Mouse (Mus musculus) heart, postnatal 0 days (tissue): ENCODE measurements around the gene Kmt5b. TPM values are rescaled to one million over a fixed set of nuclear protein-coding genes. Genes with fewer than 3 reads are reported as not detected.

Experiments
- ATAC-seq: fragments of 200-750 bp; cut with Nextera tagmentation; 2 replicates; pipeline ENCODE4 v1.8.0; 2017; ENCODE audit warnings: low read depth, moderate number of reproducible peaks, moderate library complexity; ENCODE audit not compliant: insufficient read depth
- DNase-seq: peaks from one replicate; pipeline ENCODE4 v3.0.0-alpha.2; 2016; ENCODE audit warnings: low spot score
- H3K27ac ChIP-seq: fragments of 300-500 bp; sonication (generic); 2 replicates; pipeline ENCODE4 v1.5.1; 2014; ENCODE audit warnings: low read depth, mild to moderate bottlenecking
- H3K27me3 ChIP-seq: fragments of 300-500 bp; sonication (generic); 2 replicates; pipeline ENCODE4 v1.6.1; 2014; ENCODE audit warnings: low read length, mixed read lengths; ENCODE audit not compliant: control insufficient read depth, insufficient read depth
- H3K36me3 ChIP-seq: fragments of 300-500 bp; sonication (generic); replicated peaks from 2 replicates; pipeline ENCODE4 v1.6.1; 2014; ENCODE audit warnings: low read length, mixed read lengths; ENCODE audit not compliant: control insufficient read depth, insufficient read depth
- H3K4me1 ChIP-seq: fragments of 300-500 bp; sonication (generic); 2 replicates; pipeline ENCODE4 v1.6.1; 2014; ENCODE audit warnings: antibody characterized with exemption; ENCODE audit not compliant: control insufficient read depth, insufficient read depth
- H3K4me2 ChIP-seq: fragments of 300-500 bp; sonication (generic); 2 replicates; pipeline ENCODE4 v1.6.1; 2014; ENCODE audit warnings: low read depth, mild to moderate bottlenecking, low read length, moderate library complexity
- H3K4me3 ChIP-seq: fragments of 300-500 bp; sonication (generic); 2 replicates; pipeline ENCODE4 v1.5.1; 2014; ENCODE audit warnings: low read depth, low read length
- H3K9ac ChIP-seq: fragments of 300-500 bp; sonication (generic); replicated peaks from 2 replicates; pipeline ENCODE4 v1.6.1; 2014; ENCODE audit warnings: low read depth, low read length, mixed read lengths
- H3K9me3 ChIP-seq: fragments of 300-500 bp; sonication (generic); replicated peaks from 2 replicates; pipeline ENCODE4 v1.6.1; 2016; ENCODE audit warnings: low read length; ENCODE audit not compliant: control insufficient read depth
- CTCF ChIP-seq: IDR thresholded peaks from 2 replicates; pipeline ENCODE4 v1.5.1; 2016; ENCODE audit warnings: antibody characterized with exemption, control low read depth, low read depth
- EP300 ChIP-seq: IDR thresholded peaks from 2 replicates; pipeline ENCODE4 v1.6.1; 2016; ENCODE audit warnings: antibody characterized with exemption, low read depth
- WGBS: fragments of 180-500 bp; shearing (Covaris S2); extraction: QIAGEN DNeasy Blood & Tissue Kit; methylation state at CpG from one replicate; pipeline ENCODE4 v1.1.7; 2014; 5-methylcytosine and 5-hydroxymethylcytosine counted together
- polyA plus RNA-seq: library from polyadenylated mRNA; unstranded; fragments of >200 nt; fragmentation: Nextera tagmentation; extraction: Ambion mirVana; gene quantifications from 2 replicates; pipeline ENCODE4 v1.2.1, GENCODE M21; 2015
- total RNA-seq: library from RNA; depleted of rRNA; stranded (reverse); fragments of >200 nt; gene quantifications from 2 replicates; pipeline ENCODE4 v1.2.3, GENCODE M21; 2014; ENCODE audit warnings: low replicate concordance

Gene Kmt5b
- total and polyA plus RNA-seq, 2 experiments from 2014 or later: 16.2 to 27.9 TPM

DNA sequence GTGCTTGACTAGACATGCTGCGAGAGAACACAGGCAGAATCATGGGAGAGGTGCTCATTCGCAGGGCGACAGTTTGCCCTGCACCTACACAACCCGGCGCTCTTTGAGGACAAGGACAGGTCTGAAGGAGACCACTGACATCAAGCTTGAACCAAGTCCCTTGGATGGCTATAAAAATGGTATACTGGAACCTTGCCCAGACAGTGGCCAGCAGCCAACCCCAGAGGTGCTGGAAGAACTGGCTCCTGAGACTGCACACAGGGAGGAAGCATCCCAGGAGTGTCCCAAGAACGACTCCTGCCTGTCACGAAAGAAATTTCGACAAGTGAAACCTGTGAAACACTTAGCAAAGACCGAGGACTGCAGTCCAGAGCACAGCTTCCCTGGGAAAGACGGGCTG, 47.2 kb downstream of the Kmt5b start:
- no peaks in the 10 kb centered on the region for H3K27me3 ChIP-seq
- H3K9me3 ChIP-seq: no peaks in the 10 kb centered on the region
- no peak overlapping the region for H3K27ac ChIP-seq
- ATAC-seq (peak; percentile 36; the same call in 1 of the 2 replicates), DNase-seq (no peak)
- H3K4me1 ChIP-seq: no peaks in the 10 kb centered on the region; the same call in 1 of the 2 replicates
- H3K36me3 ChIP-seq: peaks cover 54% of the 10 kb centered on the region
- no peak overlapping the region for H3K4me3 ChIP-seq
- no peak overlapping the region for H3K9ac ChIP-seq
- H3K4me2 ChIP-seq: no peak overlapping the region
- WGBS: 53% methylated on average over 10 of the region's 10 CpGs
- TF ChIP-seq EP300: no peak

DNA sequence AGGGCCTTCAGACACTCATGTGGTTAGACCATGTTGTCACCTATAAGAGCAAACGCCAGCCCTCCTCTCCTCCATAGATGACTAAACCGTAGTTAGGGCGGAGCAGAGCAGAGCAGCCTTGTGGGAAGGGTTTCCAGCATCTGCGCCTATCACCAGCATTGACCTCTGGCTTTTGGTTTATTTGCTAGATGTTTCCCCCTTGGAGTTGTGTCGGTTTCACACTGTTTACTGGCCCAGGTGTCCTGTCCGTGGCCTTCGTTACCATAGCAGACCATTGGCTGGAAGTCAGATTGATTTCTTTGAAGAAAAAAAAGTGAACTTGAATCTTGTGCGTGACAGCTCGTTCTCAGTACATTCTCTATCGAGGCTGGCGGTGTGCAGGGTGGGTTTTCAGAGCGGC, 48.6 kb downstream of the Kmt5b start:
- DNase-seq (no peak), ATAC-seq (no peak)
- Histone ChIP-seq H3K36me3 (peaks cover 41% of the 10 kb centered on the region), H3K9me3 (no peaks in the 10 kb centered on the region), H3K27ac (no peak overlapping the region), H3K27me3 (no peaks in the 10 kb centered on the region), H3K9ac (no peak overlapping the region), H3K4me1 (no peaks in the 10 kb centered on the region; the same call in 1 of the 2 replicates), H3K4me3 (no peak overlapping the region), H3K4me2 (no peak overlapping the region)
- 87% methylated on average over 12 of the region's 12 CpGs for WGBS
- TF ChIP-seq CTCF (no peak), EP300 (no peak)

DNA sequence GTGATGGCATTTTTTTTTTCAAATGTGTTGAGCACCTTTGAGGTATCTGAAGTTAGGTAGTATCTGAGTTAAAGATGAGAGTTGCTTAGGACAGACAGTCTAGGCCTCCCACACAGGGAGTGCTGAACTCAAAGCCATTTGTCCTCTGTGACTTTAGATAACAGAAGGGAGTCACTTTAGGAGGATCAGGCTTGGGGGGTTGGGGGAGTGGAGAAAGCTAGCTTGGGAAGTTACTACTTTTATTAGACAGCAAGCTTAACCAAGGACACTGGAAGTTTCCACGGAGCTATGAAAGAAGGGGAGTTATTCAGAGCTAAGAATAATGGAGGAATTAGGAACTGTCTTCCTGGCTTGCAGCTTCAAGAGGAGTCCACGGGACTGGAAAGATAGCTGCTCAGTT, 51.9 kb downstream of the Kmt5b start:
- Histone ChIP-seq H3K4me1 (no peaks in the 10 kb centered on the region; the same call in 1 of the 2 replicates), H3K27ac (no peak overlapping the region), H3K9ac (no peak overlapping the region), H3K4me2 (no peak overlapping the region), H3K9me3 (no peaks in the 10 kb centered on the region), H3K36me3 (peaks cover 36% of the 10 kb centered on the region), H3K27me3 (no peaks in the 10 kb centered on the region), H3K4me3 (no peak overlapping the region)
- no peak for ATAC-seq
- TF ChIP-seq EP300 (no peak), CTCF (no peak)
- WGBS: 53% methylated on average over 2 of the region's 2 CpGs
- DNase-seq: no peak

DNA sequence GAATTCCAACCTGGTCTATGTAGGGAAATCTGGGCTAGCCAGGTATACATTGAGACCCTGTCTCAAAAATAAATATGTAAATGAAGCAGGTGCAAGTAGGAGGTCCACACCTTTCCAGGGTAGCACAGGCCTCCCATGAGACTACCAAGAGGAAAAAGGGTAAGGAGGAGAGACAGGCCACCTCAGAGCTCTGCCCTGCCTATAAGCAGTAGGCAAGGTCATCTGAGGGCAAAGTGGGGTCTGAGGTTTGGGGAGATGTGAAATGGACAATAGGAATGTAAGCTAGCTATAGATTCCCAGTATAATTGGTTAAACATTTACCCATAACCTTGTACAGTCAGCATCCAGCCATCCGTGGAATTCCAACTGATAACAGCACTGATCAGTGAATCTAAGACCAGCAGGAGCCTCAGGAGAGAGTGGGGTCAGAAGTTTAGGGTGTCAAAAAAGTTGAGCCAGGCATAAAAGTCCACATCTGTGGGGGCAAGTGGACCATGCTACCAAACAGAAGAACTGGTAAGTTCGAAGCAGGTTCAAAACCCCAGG, 52.8 kb downstream of the Kmt5b start:
- Histone ChIP-seq H3K9me3 (no peaks in the 10 kb centered on the region), H3K4me3 (no peak overlapping the region), H3K36me3 (peaks cover 27% of the 10 kb centered on the region), H3K27ac (no peak overlapping the region), H3K9ac (no peak overlapping the region), H3K4me2 (no peak overlapping the region), H3K4me1 (no peaks in the 10 kb centered on the region; the same call in 1 of the 2 replicates), H3K27me3 (no peaks in the 10 kb centered on the region)
- DNase-seq (no peak), ATAC-seq (no peak)
- no peak for TF ChIP-seq CTCF
- TF ChIP-seq EP300: no peak
- 54% methylated on average over 2 of the region's 2 CpGs for WGBS

DNA sequence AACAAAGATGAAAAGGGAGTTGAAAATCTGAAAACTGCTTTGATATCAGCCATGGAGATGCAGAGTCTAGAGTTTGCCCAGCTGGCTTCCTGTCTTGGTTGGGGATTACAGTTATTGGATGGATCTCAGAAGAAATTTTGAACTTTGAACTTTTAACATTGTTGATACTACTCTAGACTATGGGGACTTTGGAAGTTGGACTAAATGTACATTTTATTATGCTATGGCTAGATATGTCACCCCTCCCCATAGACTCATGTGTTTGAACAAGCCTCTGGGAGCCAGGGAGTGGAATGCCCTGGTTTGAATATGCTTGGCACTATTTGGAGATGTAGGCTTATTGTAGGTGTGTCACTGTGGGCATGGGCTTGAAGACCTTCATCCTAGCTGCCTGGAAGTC, 57.8 kb downstream of the Kmt5b start:
- TF ChIP-seq CTCF: no peak
- no peak for TF ChIP-seq EP300
- Histone ChIP-seq H3K9ac (no peak overlapping the region), H3K9me3 (no peaks in the 10 kb centered on the region), H3K27ac (no peak overlapping the region), H3K36me3 (no peaks in the 10 kb centered on the region), H3K27me3 (no peaks in the 10 kb centered on the region), H3K4me1 (no peaks in the 10 kb centered on the region), H3K4me2 (no peak overlapping the region), H3K4me3 (no peak overlapping the region)
- DNase-seq (no peak), ATAC-seq (no peak)

DNA sequence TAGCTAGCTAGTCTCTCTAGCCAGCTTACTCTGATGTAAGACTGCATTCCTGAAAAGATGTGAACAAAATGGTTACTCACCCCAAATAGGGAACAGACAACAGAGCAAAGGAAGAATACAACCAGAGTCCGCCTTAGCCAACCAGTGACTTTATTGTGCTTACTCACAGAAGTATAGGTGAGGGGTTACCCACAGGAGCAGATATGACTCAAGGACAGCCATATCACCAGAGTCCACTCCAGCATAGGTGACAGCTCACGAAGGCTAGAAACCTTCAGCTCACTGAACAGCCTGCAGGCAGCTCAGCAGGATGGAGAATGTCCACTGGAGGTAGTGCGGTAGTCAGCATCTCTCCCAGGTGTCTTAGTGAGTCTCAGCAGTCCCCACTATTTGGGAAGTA, 62.6 kb downstream of the Kmt5b start:
- no peak for DNase-seq
- Histone ChIP-seq H3K36me3 (no peaks in the 10 kb centered on the region), H3K27me3 (no peaks in the 10 kb centered on the region), H3K4me3 (no peak overlapping the region), H3K9ac (no peak overlapping the region), H3K4me1 (peaks cover 7% of the 10 kb centered on the region; the same call in 1 of the 2 replicates), H3K9me3 (no peaks in the 10 kb centered on the region), H3K27ac (no peak overlapping the region), H3K4me2 (no peak overlapping the region)
- TF ChIP-seq CTCF (no peak), EP300 (no peak)
- WGBS: 76% methylated on average over 3 of the region's 3 CpGs
- ATAC-seq: no peak
